Mouse (Mus musculus) left cerebral cortex, adult 18-20 months (tissue): ENCODE data around the gene Cyp2d22. TPM values are rescaled to one million over a fixed set of nuclear protein-coding genes. Genes with fewer than 3 reads are reported as not detected.

ENCODE experiments used
- microRNA-seq, 2 experiments: library from miRNA; unstranded; fragments of <30 nt; microRNA quantifications; one replicate each; pipeline ENCODE4 v1.2.0; 2021
- total RNA-seq, 2 experiments: library from RNA; stranded (reverse); gene quantifications; 2 replicates each; pipeline ENCODE4 v1.2.3; 2021

Cyp2d22 gene
- total RNA-seq, 2 experiments from 2014 or later = 36.4 to 40.9 TPM

Small RNA genes lying within 50 kb of the gene (microRNA-seq; reads per million reads assigned to microRNA genes)
- gene Gm25990 = 0 reads per million in 2 experiments
- 0 reads per million in 2 experiments for gene Gm27331
- gene Mir7684 = 0 reads per million in 2 experiments

Other genes starting within 250 kb of the Cyp2d22 start
- 100 to 1,000 TPM; 213 to 223 TPM for gene Srebf2, start 233.1 kb downstream of the Cyp2d22 start, total RNA-seq
- gene Shisa8, start 167.4 kb downstream of the Cyp2d22 start, total RNA-seq = 1 to 10 TPM; 2.6 to 3.0 TPM
- under 1 TPM; 0.26 to 0.49 TPM for gene Tnfrsf13c, start 155.9 kb downstream of the Cyp2d22 start, total RNA-seq
- 1 to 10 TPM; 4.0 to 4.4 TPM for gene Cenpm, start 135.5 kb downstream of the Cyp2d22 start, total RNA-seq
- gene 1500009C09Rik, start 127.9 kb downstream of the Cyp2d22 start, total RNA-seq = 100 to 1,000 TPM in 1 of 2 experiments, 10 to 100 TPM in 1; 93.7 to 101 TPM
- 100 to 1,000 TPM; 494 to 520 TPM for gene Sept3, start 105.4 kb downstream of the Cyp2d22 start, total RNA-seq
- not detected for gene Wbp2nl, start 81.3 kb downstream of the Cyp2d22 start, total RNA-seq
- 10 to 100 TPM; 29.1 to 30.2 TPM for gene Naga, start 41.3 kb downstream of the Cyp2d22 start, total RNA-seq
- under 1 TPM; 0.23 to 0.35 TPM for gene Pheta2, start 41.3 kb downstream of the Cyp2d22 start, total RNA-seq
- gene Smdt1, start 41.3 kb downstream of the Cyp2d22 start, total RNA-seq = 100 to 1,000 TPM; 140 to 146 TPM
- gene Ndufa6, start 25.9 kb downstream of the Cyp2d22 start, total RNA-seq = 100 to 1,000 TPM; 195 to 198 TPM
- under 1 TPM in 1 of 2 experiments, not detected in 1; 0.35 TPM for gene Cyp2d11, start 13.8 kb upstream of the Cyp2d22 start, total RNA-seq
- under 1 TPM in 1 of 2 experiments, not detected in 1; 0.46 TPM for gene Cyp2d10, start 26.9 kb upstream of the Cyp2d22 start, total RNA-seq
- gene Cyp2d9, start 53.2 kb upstream of the Cyp2d22 start, total RNA-seq = not detected
- gene Cyp2d12, start 174.8 kb upstream of the Cyp2d22 start, total RNA-seq = not detected
- gene Cyp2d34, start 240.7 kb upstream of the Cyp2d22 start, total RNA-seq = not detected